Mouse (Mus musculus) forebrain, embryonic 13.5 days (tissue): ENCODE measurements around the gene Cntn1. TPM values are rescaled to one million over a fixed set of nuclear protein-coding genes. Genes with fewer than 3 reads are reported as not detected.

Source experiments
- ATAC-seq: fragments of 200-750 bp; cut with Nextera tagmentation; 2 replicates; pipeline ENCODE4 v1.8.0; 2017
- H3K27ac ChIP-seq: fragments of 300-500 bp; sonication (generic); 2 replicates; pipeline ENCODE4 v1.5.1; 2015; ENCODE audit warnings: inconsistent platforms, mild to moderate bottlenecking, moderate library complexity
- H3K27me3 ChIP-seq: fragments of 300-500 bp; sonication (generic); 2 replicates; pipeline ENCODE4 v1.6.1; 2015; ENCODE audit warnings: mild to moderate bottlenecking, inconsistent platforms
- H3K36me3 ChIP-seq: fragments of 300-500 bp; sonication (generic); 2 replicates; pipeline ENCODE4 v1.6.1; 2015; ENCODE audit warnings: mild to moderate bottlenecking, inconsistent platforms; ENCODE audit not compliant: poor library complexity, severe bottlenecking
- H3K4me1 ChIP-seq: fragments of 300-500 bp; sonication (generic); 2 replicates; pipeline ENCODE4 v1.6.1; 2015; ENCODE audit warnings: inconsistent platforms
- H3K4me2 ChIP-seq: fragments of 300-500 bp; sonication (generic); 2 replicates; pipeline ENCODE4 v1.6.1; 2015; ENCODE audit warnings: inconsistent platforms, mild to moderate bottlenecking, moderate library complexity
- H3K4me3 ChIP-seq: fragments of 300-500 bp; sonication (generic); 2 replicates; pipeline ENCODE4 v1.5.1; 2015; ENCODE audit warnings: mild to moderate bottlenecking, inconsistent platforms
- H3K9ac ChIP-seq: fragments of 300-500 bp; sonication (generic); 2 replicates; pipeline ENCODE4 v1.6.1; 2015; ENCODE audit warnings: mild to moderate bottlenecking, inconsistent platforms
- H3K9me3 ChIP-seq: fragments of 300-500 bp; sonication (generic); replicated peaks from 2 replicates; pipeline ENCODE4 v1.6.1; 2016; ENCODE audit warnings: inconsistent platforms
- WGBS: fragments of 180-500 bp; shearing (Covaris S2); methylation state at CpG from one replicate; pipeline ENCODE4 v1.1.7; 2015; 5-methylcytosine and 5-hydroxymethylcytosine counted together
- polyA plus RNA-seq: library from polyadenylated mRNA; unstranded; fragments of >200 nt; fragmentation: Nextera tagmentation; extraction: Ambion mirVana; gene quantifications from 2 replicates; pipeline ENCODE4 v1.2.1, GENCODE M21; 2015

The Cntn1 gene
- polyA plus RNA-seq, 1 experiment from 2014 or later: 7.6 TPM

DNA sequence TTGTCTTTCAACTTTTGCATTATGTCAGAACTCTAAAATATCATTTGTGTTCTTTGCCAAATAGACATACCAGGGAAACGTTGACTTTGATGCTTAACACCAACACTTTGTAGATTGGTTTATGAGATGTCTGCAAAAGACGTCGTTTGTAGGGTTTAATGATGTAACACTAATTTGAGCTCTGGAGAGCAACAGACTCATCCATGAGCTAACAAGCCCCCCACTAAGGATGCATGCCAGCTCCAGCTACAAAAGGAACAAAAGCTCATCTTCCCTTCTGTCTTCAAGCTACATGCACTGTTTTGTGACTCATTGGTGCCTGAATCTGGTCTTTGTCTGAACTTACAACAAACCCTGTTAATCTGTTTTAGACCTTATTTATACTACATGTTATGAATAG lies 28.5 kb downstream of the Cntn1 start:
- no peaks in the 10 kb centered on the region for H3K27me3 ChIP-seq
- WGBS: 29% methylated on average over 3 of the region's 3 CpGs
- no peaks in the 10 kb centered on the region for H3K9me3 ChIP-seq
- H3K4me3 ChIP-seq: no peak overlapping the region
- no peak for ATAC-seq
- H3K27ac ChIP-seq: no peak overlapping the region
- H3K4me1 ChIP-seq: no peaks in the 10 kb centered on the region
- H3K4me2 ChIP-seq: no peak overlapping the region
- H3K36me3 ChIP-seq: no peaks in the 10 kb centered on the region
- H3K9ac ChIP-seq: no peak overlapping the region

DNA sequence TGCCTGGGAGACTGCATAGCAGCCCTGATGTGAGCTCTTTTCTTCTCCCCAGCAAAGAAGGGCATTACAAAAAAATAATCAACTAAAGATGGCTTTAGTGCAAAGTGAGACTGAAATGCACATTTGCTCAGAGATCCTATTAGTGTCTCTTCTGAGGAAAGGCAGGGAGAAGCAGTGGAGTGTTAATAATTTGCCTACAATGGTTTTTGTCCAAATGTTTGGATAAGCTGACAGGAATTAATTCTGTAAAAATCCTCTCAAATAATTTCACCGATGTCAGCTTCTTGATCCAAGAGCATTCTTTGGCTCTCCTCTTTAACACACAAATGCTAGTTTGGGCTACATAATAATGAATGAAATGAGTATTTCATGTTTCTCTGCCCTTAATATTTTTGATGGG lies 34.9 kb downstream of the Cntn1 start:
- WGBS: 0% methylated on average over 1 of the region's 1 CpGs
- Histone ChIP-seq H3K4me1 (peaks cover 12% of the 10 kb centered on the region), H3K4me3 (no peak overlapping the region), H3K9ac (no peak overlapping the region), H3K27me3 (no peaks in the 10 kb centered on the region), H3K4me2 (no peak overlapping the region), H3K9me3 (no peaks in the 10 kb centered on the region), H3K36me3 (no peaks in the 10 kb centered on the region), H3K27ac (no peak overlapping the region; the same call in 1 of the 2 replicates)
- no peak for ATAC-seq

DNA sequence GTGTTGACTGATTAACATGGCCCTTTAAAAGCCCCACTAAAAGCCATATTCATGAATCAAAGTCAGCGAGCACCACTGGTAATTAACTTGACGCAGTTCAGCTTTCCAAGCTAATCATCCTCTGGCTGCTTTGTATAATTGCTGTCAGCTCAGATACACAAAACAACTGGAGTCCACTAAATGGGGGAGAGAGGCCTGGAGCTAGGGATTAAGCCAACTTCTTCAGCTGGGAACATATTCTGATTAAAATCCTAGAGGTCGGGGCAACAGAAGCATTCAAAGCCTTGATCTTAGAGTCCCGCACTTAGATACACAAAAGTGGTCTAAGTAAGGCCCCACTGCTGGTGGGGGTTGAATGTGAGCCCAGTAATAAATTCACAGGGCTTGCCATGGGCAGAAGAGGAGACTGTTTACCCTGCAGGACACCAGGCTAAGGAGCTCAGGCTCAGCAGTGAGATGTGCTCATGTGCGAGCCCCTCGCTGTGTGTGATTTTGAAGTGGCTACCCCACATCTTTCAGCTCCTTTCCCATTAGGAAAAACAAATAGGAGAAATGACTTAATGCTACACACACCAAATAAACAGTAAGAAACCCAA lies 36.8 kb downstream of the Cntn1 start:
- H3K27ac ChIP-seq: 0 out of 2 replicates have a peak overlapping the region, but pooled peaks have one; percentile 48
- no peak overlapping the region for H3K4me2 ChIP-seq
- no peak overlapping the region for H3K9ac ChIP-seq
- ATAC-seq: peak; percentile 27; the same call in 1 of the 2 replicates
- 8% methylated on average over 6 of the region's 6 CpGs for WGBS
- no peaks in the 10 kb centered on the region for H3K27me3 ChIP-seq
- H3K4me1 ChIP-seq: peaks cover 12% of the 10 kb centered on the region
- H3K4me3 ChIP-seq: no peak overlapping the region
- H3K9me3 ChIP-seq: no peaks in the 10 kb centered on the region
- H3K36me3 ChIP-seq: no peaks in the 10 kb centered on the region

DNA sequence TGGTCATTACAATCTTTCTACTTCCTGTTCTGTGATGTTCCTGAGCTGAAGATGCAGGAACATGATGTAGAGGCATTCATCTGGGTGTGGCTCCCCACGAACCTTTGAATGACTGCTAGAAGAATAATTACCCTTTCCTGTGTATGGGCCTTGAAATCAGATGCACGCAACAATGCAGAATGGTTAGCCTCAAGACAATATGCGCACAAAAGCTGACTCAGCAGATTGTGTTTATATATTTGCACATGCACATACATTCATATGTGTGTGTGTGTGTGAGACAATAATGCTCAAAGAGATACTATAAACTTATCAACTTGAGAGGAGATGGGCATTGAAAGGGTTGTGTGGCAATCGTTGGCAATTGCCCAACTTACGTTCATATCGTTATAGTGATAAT lies 39.8 kb downstream of the Cntn1 start:
- H3K27me3 ChIP-seq: no peaks in the 10 kb centered on the region
- no peak overlapping the region for H3K4me3 ChIP-seq
- ATAC-seq: no peak
- H3K4me1 ChIP-seq: peaks cover 7% of the 10 kb centered on the region
- H3K36me3 ChIP-seq: no peaks in the 10 kb centered on the region
- H3K27ac ChIP-seq: no peak overlapping the region
- 80% methylated on average over 6 of the region's 6 CpGs for WGBS
- H3K4me2 ChIP-seq: no peak overlapping the region
- H3K9ac ChIP-seq: no peak overlapping the region
- no peaks in the 10 kb centered on the region for H3K9me3 ChIP-seq

DNA sequence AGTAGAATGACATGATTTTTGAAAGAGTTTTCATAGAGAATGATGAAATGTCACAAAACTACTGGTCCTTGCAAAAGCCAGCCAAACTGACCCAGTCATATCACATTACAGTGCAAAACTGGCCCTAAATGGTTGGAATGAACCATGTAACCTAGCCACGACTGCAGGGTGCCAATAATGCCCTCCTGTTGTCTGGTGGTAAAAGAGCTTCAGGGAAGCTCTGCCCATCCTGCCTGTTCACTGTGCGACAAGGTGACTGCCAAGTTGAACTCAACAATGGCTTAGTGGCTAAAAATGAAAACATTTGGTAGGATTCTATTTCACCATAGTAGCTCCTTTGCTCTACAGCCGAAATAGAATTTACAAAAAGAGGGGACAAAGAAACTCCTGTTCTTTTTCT lies 41.1 kb downstream of the Cntn1 start:
- Histone ChIP-seq H3K4me3 (no peak overlapping the region), H3K4me1 (peaks cover 6% of the 10 kb centered on the region), H3K36me3 (no peaks in the 10 kb centered on the region), H3K27ac (no peak overlapping the region), H3K9ac (no peak overlapping the region), H3K27me3 (no peaks in the 10 kb centered on the region), H3K4me2 (no peak overlapping the region), H3K9me3 (no peaks in the 10 kb centered on the region)
- ATAC-seq: no peak
- 69% methylated on average over 3 of the region's 3 CpGs for WGBS

DNA sequence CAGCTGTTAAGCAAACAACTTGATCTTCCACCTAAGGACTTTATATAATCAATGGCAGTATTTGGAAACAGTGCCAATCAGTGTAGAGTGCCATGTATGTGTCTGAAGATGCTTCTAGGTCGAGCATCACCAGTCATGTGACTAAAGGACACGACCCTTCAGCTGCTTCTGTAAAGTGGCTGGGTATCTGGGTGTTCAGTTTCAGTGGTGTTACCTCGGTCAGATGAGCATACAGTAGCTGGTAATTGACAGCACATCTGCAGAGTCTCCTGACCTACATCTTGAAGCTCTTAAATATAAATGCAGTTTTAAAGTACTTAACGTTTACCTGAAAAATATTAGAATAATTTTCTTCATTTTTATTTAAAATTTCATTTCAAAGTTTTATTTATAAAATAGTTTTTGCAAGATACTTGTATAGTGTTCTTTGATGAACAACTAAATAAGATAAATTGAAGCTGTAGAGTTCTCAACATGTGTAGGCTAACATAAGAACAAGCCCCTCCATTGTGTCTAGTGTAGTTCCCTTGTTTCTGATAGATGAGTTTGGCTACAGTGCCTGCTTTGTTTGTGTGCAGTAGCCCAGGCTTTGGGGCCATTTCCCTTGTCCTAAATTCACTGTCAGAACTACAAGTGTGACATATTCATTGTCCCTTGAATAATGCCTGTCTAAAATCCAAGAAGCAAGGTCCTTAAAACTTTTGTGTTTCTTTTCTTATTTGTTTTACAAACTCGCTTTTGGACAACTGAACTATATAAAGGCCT lies 48.6 kb downstream of the Cntn1 start:
- Histone ChIP-seq H3K27me3 (no peaks in the 10 kb centered on the region), H3K27ac (no peak overlapping the region), H3K4me1 (no peaks in the 10 kb centered on the region), H3K4me2 (no peak overlapping the region), H3K9ac (no peak overlapping the region), H3K36me3 (no peaks in the 10 kb centered on the region), H3K4me3 (no peak overlapping the region), H3K9me3 (no peaks in the 10 kb centered on the region)
- no peak for ATAC-seq
- 65% methylated on average over 5 of the region's 5 CpGs for WGBS

GRCm38 (mm10) chr15:92101956-92102355 lies 51.0 kb downstream of the Cntn1 start:
- ATAC-seq: no peak
- Histone ChIP-seq H3K4me1 (no peaks in the 10 kb centered on the region), H3K36me3 (no peaks in the 10 kb centered on the region), H3K9me3 (no peaks in the 10 kb centered on the region), H3K4me3 (no peak overlapping the region), H3K27me3 (no peaks in the 10 kb centered on the region), H3K4me2 (no peak overlapping the region), H3K9ac (no peak overlapping the region), H3K27ac (no peak overlapping the region)
- 85% methylated on average over 9 of the region's 9 CpGs for WGBS

DNA sequence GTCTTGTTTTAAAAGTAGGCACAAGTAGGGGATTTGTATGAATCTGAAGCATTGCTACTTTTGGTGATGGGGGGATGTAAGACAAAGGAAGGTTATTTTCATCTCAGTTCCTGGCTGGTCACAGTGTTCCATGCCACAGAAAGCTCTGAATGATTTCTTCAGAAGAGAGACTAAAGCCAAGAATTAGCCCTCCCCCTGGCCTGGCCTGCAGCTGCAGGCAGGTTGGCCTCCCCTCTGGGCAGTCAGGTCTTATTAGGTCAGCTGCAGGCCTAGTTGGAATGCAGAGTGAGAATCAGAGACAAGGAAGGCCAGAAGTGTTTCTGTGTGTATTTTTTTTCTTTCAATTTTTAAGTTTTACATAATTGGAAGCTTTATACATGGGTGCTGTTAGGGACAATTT lies 61.5 kb downstream of the Cntn1 start:
- Histone ChIP-seq H3K27ac (no peak overlapping the region), H3K4me3 (no peak overlapping the region), H3K9me3 (no peaks in the 10 kb centered on the region), H3K9ac (no peak overlapping the region), H3K27me3 (no peaks in the 10 kb centered on the region), H3K4me1 (no peaks in the 10 kb centered on the region), H3K4me2 (no peak overlapping the region), H3K36me3 (no peaks in the 10 kb centered on the region)
- ATAC-seq: no peak

- Histone ChIP-seq H3K4me1 (no peaks in the 10 kb centered on the region), H3K4me2 (no peak overlapping the region), H3K4me3 (no peak overlapping the region), H3K27me3 (no peaks in the 10 kb centered on the region), H3K9me3 (no peaks in the 10 kb centered on the region), H3K9ac (no peak overlapping the region), H3K27ac (no peak overlapping the region), H3K36me3 (no peaks in the 10 kb centered on the region)
- peak; percentile 33; the same call in 1 of the 2 replicates for ATAC-seq
- WGBS: 78% methylated on average over 3 of the region's 3 CpGs
These were observed 82.0 kb downstream of the Cntn1 start for GRCm38 (mm10) chr15:92132936-92133335.

GRCm38 (mm10) chr15:92134254-92134653 lies 83.3 kb downstream of the Cntn1 start:
- no peaks in the 10 kb centered on the region for H3K4me1 ChIP-seq
- H3K9me3 ChIP-seq: no peaks in the 10 kb centered on the region
- no peaks in the 10 kb centered on the region for H3K27me3 ChIP-seq
- no peak overlapping the region for H3K4me3 ChIP-seq
- no peak overlapping the region for H3K9ac ChIP-seq
- H3K36me3 ChIP-seq: no peaks in the 10 kb centered on the region
- no peak for ATAC-seq
- no peak overlapping the region for H3K27ac ChIP-seq
- H3K4me2 ChIP-seq: no peak overlapping the region
- WGBS: 79% methylated on average over 9 of the region's 9 CpGs

DNA sequence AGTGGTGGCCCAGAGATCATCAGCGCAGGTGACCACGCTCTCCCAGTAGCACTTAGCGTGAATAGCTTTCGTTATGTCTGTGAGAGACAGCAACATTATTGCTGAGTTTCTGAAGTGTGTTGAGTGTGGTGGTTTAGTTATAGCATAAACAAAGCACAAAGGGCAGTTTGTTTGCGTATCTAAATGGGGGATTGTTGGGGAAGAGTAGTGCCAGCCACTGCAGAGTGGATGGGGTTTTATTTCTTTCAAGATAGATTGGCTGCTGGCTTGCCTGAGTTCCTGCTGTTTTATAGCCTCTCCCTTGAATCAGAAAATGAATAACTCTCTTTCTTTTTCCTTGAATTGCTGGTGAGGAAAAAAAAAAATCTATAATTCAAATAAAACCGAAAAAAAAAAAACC lies 86.1 kb downstream of the Cntn1 start:
- no peak for ATAC-seq
- no peak overlapping the region for H3K4me3 ChIP-seq
- H3K27ac ChIP-seq: no peak overlapping the region
- H3K4me2 ChIP-seq: no peak overlapping the region
- H3K9ac ChIP-seq: no peak overlapping the region
- H3K4me1 ChIP-seq: peaks cover 4% of the 10 kb centered on the region; the same call in 1 of the 2 replicates
- 72% methylated on average over 6 of the region's 6 CpGs for WGBS
- no peaks in the 10 kb centered on the region for H3K9me3 ChIP-seq
- H3K27me3 ChIP-seq: no peaks in the 10 kb centered on the region
- no peaks in the 10 kb centered on the region for H3K36me3 ChIP-seq

- Histone ChIP-seq H3K27me3 (no peaks in the 10 kb centered on the region), H3K4me2 (no peak overlapping the region), H3K4me3 (no peak overlapping the region), H3K9me3 (no peaks in the 10 kb centered on the region), H3K27ac (no peak overlapping the region), H3K4me1 (peaks cover 4% of the 10 kb centered on the region; the same call in 1 of the 2 replicates), H3K9ac (no peak overlapping the region), H3K36me3 (no peaks in the 10 kb centered on the region)
- ATAC-seq: no peak
- 65% methylated on average over 4 of the region's 4 CpGs for WGBS
These were observed 91.0 kb downstream of the Cntn1 start for GRCm38 (mm10) chr15:92141972-92142371.

GRCm38 (mm10) chr15:92154921-92155320 lies 104.0 kb downstream of the Cntn1 start:
- WGBS: 23% methylated on average over 2 of the region's 2 CpGs
- Histone ChIP-seq H3K4me1 (no peaks in the 10 kb centered on the region), H3K27me3 (no peaks in the 10 kb centered on the region), H3K4me2 (no peak overlapping the region), H3K9ac (no peak overlapping the region), H3K4me3 (no peak overlapping the region), H3K9me3 (no peaks in the 10 kb centered on the region), H3K27ac (no peak overlapping the region), H3K36me3 (no peaks in the 10 kb centered on the region)
- no peak for ATAC-seq
